Mouse (Mus musculus): ENCODE measurements around the gene Vps8.

- TF ChIP-seq CTCF (IDR thresholded peaks at IDR 0.05; ENCODE audit: low read depth) (no peak), EP300 (IDR thresholded peaks at IDR 0.05; ENCODE audit: low read depth) (no peak)
These were observed 223.6 kb downstream of the Vps8 start for GRCm38 (mm10) chr16:21646496-21646895.
